Mouse (Mus musculus) hindbrain, embryonic 10.5 days (tissue): ENCODE measurements at regions not wholly inside any gene's neighbourhood (a gene's known extent, or its start where the extent isn't known, plus 50 kb on each side); places are given as distances from the start of the nearest gene placed in this dataset.

ENCODE experiments used
- DNase-seq: peaks from one replicate; pipeline ENCODE4 v3.0.0-alpha.2; 2017; ENCODE audit warnings: low spot score
- H3K27ac ChIP-seq: fragments of 300-500 bp; sonication (generic); 2 replicates; pipeline ENCODE4 v1.5.1; 2016; ENCODE audit warnings: mild to moderate bottlenecking, moderate library complexity
- H3K27me3 ChIP-seq: fragments of 300-500 bp; sonication (generic); 2 replicates; pipeline ENCODE4 v1.6.1; 2016; ENCODE audit warnings: mild to moderate bottlenecking; ENCODE audit not compliant: poor library complexity, insufficient read depth, severe bottlenecking
- H3K36me3 ChIP-seq: fragments of 300-500 bp; sonication (generic); 2 replicates; pipeline ENCODE4 v1.6.1; 2016; ENCODE audit warnings: mild to moderate bottlenecking, moderate library complexity
- H3K4me1 ChIP-seq: fragments of 300-500 bp; sonication (generic); replicated peaks from 2 replicates; pipeline ENCODE4 v1.6.1; 2016; ENCODE audit warnings: mild to moderate bottlenecking
- H3K4me3 ChIP-seq: fragments of 300-500 bp; sonication (generic); 2 replicates; pipeline ENCODE4 v1.5.1; 2016; ENCODE audit warnings: mild to moderate bottlenecking, moderate library complexity
- H3K9me3 ChIP-seq: fragments of 300-500 bp; sonication (generic); 2 replicates; pipeline ENCODE4 v1.6.1; 2016; ENCODE audit warnings: mild to moderate bottlenecking, moderate library complexity
- WGBS: fragments of 180-500 bp; shearing (Covaris S2); methylation state at CpG from one replicate; pipeline ENCODE4 v1.1.7; 2016; 5-methylcytosine and 5-hydroxymethylcytosine counted together

DNA sequence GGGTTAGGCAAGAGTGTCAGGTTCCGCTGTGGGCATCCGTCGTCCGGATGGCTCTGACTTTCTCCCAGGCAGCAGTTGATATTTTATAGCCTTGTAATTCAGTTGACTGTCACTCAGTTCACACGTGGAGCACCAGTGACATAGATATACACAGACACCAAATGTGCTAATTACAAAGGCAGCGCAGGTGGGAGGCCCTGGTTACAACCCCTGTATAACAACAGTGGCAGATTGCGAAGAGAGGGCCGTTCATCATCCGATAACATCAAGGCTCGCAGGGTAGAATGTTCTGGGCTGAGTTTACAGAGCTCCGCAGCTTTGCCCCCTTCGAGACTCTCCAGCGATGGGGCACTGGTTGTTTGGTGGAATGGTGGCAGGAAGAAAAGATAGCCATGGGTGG, 120.0 kb upstream of the Pgrmc2 start:
- no peaks in the 10 kb centered on the region for H3K27me3 ChIP-seq
- H3K36me3 ChIP-seq, result no peaks in the 10 kb centered on the region
- no peaks in the 10 kb centered on the region for H3K9me3 ChIP-seq
- no peak overlapping the region for H3K27ac ChIP-seq
- DNase-seq, result no peak
- H3K4me1 ChIP-seq, result no peaks in the 10 kb centered on the region
- H3K4me3 ChIP-seq, result no peak overlapping the region
- WGBS, result 83% methylated on average over 13 of the region's 13 CpGs

GRCm38 (mm10) chr3:41201782-41202181, 118.9 kb upstream of the Pgrmc2 start:
- H3K9me3 ChIP-seq, result no peaks in the 10 kb centered on the region
- H3K27ac ChIP-seq, result no peak overlapping the region
- H3K36me3 ChIP-seq, result no peaks in the 10 kb centered on the region
- no peak overlapping the region for H3K4me3 ChIP-seq
- H3K4me1 ChIP-seq, result 0 out of 2 replicates have a peak, but pooled peaks cover 5% of the 10 kb centered on the region
- 36% methylated on average over 4 of the region's 4 CpGs for WGBS
- no peaks in the 10 kb centered on the region for H3K27me3 ChIP-seq
- no peak for DNase-seq

- Histone ChIP-seq H3K27me3 (no peaks in the 10 kb centered on the region), H3K9me3 (no peaks in the 10 kb centered on the region), H3K4me3 (no peak overlapping the region), H3K27ac (no peak overlapping the region), H3K36me3 (no peaks in the 10 kb centered on the region), H3K4me1 (peaks cover 12% of the 10 kb centered on the region)
- 82% methylated on average over 5 of the region's 5 CpGs for WGBS
- no peak for DNase-seq
These were observed 117.2 kb upstream of the Pgrmc2 start for GRCm38 (mm10) chr3:41200026-41200425.

DNA sequence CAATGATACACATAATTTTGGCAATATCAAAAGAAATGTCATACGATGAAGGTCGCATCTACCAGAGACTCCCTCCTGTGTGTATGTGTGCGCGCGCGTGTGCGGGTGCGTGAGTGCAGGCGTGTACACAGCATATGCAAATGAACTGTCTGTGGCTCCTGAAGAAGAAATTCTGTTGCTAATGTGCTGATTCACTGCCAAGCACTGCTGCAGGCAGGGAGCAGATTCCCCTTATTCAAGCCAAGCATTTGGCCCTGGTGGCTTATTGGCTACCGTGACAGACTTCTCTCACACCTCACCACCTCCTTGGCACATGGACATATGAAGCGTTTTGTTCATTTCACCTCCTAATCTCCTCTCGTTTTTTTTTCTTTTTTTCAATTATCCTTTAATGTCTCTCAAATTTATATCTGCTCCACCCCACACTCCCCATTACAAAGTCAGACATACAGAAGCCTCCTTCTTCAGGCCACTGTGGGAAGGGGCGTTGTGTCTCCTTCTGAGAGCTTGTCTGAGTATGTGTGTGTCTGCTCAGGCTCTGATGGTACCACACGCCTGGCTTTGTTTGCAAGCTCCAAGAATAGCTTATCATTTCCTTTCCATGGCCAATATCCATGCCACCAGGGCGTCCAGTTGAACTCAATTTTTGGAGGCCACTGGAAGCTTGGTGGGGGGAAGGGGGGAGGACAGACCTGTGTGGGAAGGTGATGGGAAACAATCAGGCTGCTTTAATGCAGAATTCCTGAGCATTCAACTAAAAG, 115.5 kb upstream of the Pgrmc2 start:
- H3K4me1 ChIP-seq, result peaks cover 20% of the 10 kb centered on the region
- H3K4me3 ChIP-seq, result no peak overlapping the region
- no peak overlapping the region for H3K27ac ChIP-seq
- H3K36me3 ChIP-seq, result no peaks in the 10 kb centered on the region
- WGBS, result 89% methylated on average over 15 of the region's 15 CpGs
- DNase-seq, result no peak
- H3K9me3 ChIP-seq, result no peaks in the 10 kb centered on the region
- H3K27me3 ChIP-seq, result no peaks in the 10 kb centered on the region

- no peak for DNase-seq
- WGBS, result 66% methylated on average over 7 of the region's 7 CpGs
- Histone ChIP-seq H3K9me3 (no peaks in the 10 kb centered on the region), H3K36me3 (no peaks in the 10 kb centered on the region), H3K4me3 (no peak overlapping the region), H3K27me3 (no peaks in the 10 kb centered on the region), H3K4me1 (peaks cover 20% of the 10 kb centered on the region), H3K27ac (peak overlapping the region; percentile 56)
These were observed 112.5 kb upstream of the Pgrmc2 start for GRCm38 (mm10) chr3:41195113-41195975.

GRCm38 (mm10) chr3:41194311-41195112, 111.7 kb upstream of the Pgrmc2 start:
- DNase-seq, result no peak
- Histone ChIP-seq H3K27me3 (no peaks in the 10 kb centered on the region), H3K4me3 (no peak overlapping the region), H3K27ac (peak overlapping the region; percentile 56), H3K9me3 (no peaks in the 10 kb centered on the region), H3K36me3 (no peaks in the 10 kb centered on the region), H3K4me1 (peaks cover 20% of the 10 kb centered on the region)
- WGBS, result 66% methylated on average over 9 of the region's 9 CpGs

- Histone ChIP-seq H3K27me3 (no peaks in the 10 kb centered on the region), H3K4me1 (peaks cover 8% of the 10 kb centered on the region), H3K9me3 (no peaks in the 10 kb centered on the region), H3K36me3 (no peaks in the 10 kb centered on the region), H3K27ac (no peak overlapping the region), H3K4me3 (no peak overlapping the region)
- 86% methylated on average over 10 of the region's 10 CpGs for WGBS
- no peak for DNase-seq
These were observed 102.7 kb upstream of the Pgrmc2 start for GRCm38 (mm10) chr3:41185305-41186097.

GRCm38 (mm10) chr3:41184375-41184774, 101.5 kb upstream of the Pgrmc2 start:
- Histone ChIP-seq H3K4me1 (peaks cover 8% of the 10 kb centered on the region), H3K4me3 (no peak overlapping the region), H3K27ac (no peak overlapping the region), H3K27me3 (no peaks in the 10 kb centered on the region), H3K36me3 (no peaks in the 10 kb centered on the region), H3K9me3 (no peaks in the 10 kb centered on the region)
- DNase-seq, result no peak
- WGBS, result 79% methylated on average over 7 of the region's 7 CpGs

DNA sequence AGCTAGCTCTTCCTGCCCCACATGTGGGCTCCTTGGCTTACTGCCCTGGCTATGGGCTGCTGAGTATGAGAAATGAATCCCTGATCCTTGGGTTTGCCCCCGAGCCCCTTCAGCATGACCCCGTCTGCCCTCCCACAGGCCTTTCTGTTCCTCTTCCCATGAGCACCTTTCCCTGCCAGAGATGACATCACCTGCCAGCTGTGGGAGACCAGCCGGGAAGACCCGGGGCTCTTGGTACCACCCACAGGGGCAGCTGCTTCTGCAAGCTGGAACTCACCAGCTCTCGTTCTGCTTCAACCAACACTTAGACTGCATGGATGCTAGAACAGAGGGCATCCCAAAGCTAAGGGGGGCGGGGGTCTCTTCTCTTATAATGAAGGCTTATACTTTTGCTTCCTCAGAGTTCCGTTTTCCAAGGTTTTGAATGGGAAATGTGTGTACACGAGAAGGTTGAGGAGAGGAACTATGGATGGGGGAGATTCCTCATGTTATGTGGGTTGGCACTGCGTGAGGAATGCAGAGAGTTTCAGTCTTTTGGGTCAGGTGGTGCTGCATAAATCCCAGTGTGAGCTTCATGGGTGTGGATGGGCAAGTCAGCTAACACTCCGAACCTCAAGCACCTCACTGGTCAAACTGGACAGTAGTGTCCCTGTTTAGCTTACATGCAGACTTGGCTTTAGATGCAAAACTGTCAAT, 100.2 kb upstream of the Pgrmc2 start:
- Histone ChIP-seq H3K4me1 (peaks cover 8% of the 10 kb centered on the region), H3K36me3 (no peaks in the 10 kb centered on the region), H3K27ac (no peak overlapping the region), H3K27me3 (no peaks in the 10 kb centered on the region), H3K4me3 (no peak overlapping the region), H3K9me3 (no peaks in the 10 kb centered on the region)
- no peak for DNase-seq
- WGBS, result 75% methylated on average over 10 of the region's 10 CpGs

DNA sequence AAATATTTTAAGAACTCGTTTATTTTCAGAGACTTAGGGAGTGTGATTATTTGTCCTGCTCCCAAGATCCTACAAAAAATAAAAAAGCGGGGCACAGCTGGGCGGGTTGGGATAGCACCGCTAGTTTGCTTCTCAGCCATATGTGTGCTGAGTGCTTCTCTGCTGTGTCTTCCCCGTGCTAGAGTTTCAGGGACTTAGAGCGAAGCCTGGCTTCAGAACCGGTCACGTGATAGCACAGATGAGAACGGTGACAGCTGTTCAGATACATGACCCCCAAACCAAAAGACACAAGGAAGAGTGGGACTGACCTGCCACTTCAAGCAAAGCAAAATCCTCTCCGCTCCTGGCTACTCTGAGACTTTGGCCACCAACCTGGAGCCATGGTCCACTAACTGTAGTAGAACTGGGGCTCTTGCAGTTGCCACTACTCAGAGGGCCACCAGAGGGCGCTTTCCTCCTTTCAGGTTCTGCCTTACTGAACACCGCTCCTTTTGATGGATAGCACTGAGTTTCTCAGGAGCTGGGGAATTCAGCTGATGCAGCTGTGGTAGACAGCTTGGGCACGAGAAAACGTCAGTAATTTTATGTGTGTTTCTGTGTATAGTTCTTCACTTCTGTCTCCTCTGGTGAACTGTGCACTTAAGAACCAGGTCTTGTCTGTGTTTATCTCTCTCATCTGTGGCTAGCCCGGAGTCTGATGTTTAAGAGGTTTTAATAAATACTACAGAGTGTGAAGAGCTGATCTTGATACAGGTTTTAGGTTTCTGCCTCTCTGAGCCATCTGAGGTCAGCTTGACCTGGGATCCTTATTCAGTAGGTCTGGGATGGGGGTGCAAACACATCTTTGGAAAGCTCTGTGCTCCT, 99.4 kb upstream of the Pgrmc2 start:
- DNase-seq, result peak; percentile 85
- no peaks in the 10 kb centered on the region for H3K9me3 ChIP-seq
- 55% methylated on average over 15 of the region's 15 CpGs for WGBS
- H3K4me3 ChIP-seq, result no peak overlapping the region
- H3K4me1 ChIP-seq, result peaks cover 8% of the 10 kb centered on the region
- no peak overlapping the region for H3K27ac ChIP-seq
- no peaks in the 10 kb centered on the region for H3K27me3 ChIP-seq
- no peaks in the 10 kb centered on the region for H3K36me3 ChIP-seq

GRCm38 (mm10) chr3:41181438-41181837, 98.6 kb upstream of the Pgrmc2 start:
- WGBS, result 87% methylated on average over 11 of the region's 11 CpGs
- Histone ChIP-seq H3K27ac (no peak overlapping the region), H3K9me3 (no peaks in the 10 kb centered on the region), H3K4me3 (no peak overlapping the region), H3K27me3 (no peaks in the 10 kb centered on the region), H3K4me1 (peaks cover 8% of the 10 kb centered on the region), H3K36me3 (no peaks in the 10 kb centered on the region)
- no peak for DNase-seq
